Mouse (Mus musculus) embryo, embryonic 10.5 days (tissue): ENCODE measurements around the gene Mrps36.
A peak's percentile ranks its signal among the peaks of the same experiment; 100 is the strongest.
"Not testable (repeated sequence)": the region's sequence is repeated elsewhere in the genome, so short reads cannot be mapped to it uniquely, and the experiment has no call there.

Experiments used
- DNase-seq: peaks from one replicate; pipeline ENCODE4 v3.0.0-alpha.2; 2015; ENCODE audit warnings: low spot score

Mrps36 gene

DNA sequence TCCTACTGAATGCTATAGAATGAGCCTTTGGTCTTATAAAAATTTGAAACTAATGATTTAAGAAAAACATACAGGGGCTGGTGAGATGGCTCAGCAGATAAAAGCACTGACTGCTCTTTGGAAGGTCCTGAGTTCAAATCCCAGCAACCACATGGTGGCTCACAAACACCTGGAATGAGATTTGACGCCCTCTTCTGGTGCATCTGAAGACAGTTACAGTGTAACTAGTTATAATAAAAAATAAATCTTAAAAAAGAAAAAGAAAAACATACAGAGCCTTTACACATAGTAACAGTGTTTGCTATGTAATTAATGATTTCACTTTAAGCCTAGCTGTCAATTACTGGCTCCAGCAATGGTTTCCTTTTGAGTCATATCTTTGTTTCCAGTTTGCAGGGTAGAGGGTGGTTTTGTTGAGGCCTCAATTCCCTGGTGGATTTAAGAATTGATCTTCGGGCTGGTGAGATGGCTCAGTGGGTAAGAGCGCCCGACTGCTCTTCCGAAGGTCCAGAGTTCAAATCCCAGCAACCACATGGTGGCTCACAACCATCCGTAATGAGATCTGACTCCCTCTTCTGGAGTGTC is 12.9 kb downstream of the Mrps36 start:
- DNase-seq, result not testable (repeated sequence)

- DNase-seq, result peak; percentile 98
Observed at GRCm38 (mm10) chr13:100730861-100731176, 13.6 kb downstream of the Mrps36 start, which contains the start of gene Cdk7. TSS of gene Cdk7 (minus strand) at chr13:100730939.

- no peak for DNase-seq
Observed at GRCm38 (mm10) chr13:100730153-100730860, 14.2 kb downstream of the Mrps36 start.

GRCm38 (mm10) chr13:100728530-100728929 is 15.9 kb downstream of the Mrps36 start:
- not testable (repeated sequence) for DNase-seq

DNA sequence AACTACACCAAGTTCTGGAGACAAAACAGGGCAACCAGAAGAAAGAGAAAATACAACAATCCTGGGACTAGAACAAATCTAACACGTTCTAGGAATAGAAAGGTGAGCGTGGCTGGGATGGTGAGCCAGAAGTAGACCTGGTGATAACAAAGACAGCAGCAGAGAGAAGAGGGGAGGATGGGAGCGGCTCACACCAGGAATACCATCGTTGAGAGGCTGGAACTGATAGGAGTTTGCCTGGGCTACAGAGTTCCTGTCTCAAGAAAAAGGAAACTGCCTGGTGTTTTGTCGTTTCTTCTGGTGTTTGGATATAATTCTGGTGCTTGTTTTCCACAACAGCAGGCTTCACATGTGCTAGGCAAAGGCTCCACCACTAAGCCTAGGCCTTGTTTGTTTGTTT is 16.4 kb downstream of the Mrps36 start:
- DNase-seq, result no peak

- DNase-seq, result no peak
Observed at GRCm38 (mm10) chr13:100725194-100725593, 19.3 kb downstream of the Mrps36 start.

- DNase-seq, result no peak
Observed at GRCm38 (mm10) chr13:100724051-100724754, 20.3 kb downstream of the Mrps36 start.

GRCm38 (mm10) chr13:100721656-100722055 is 22.8 kb downstream of the Mrps36 start:
- no peak for DNase-seq

GRCm38 (mm10) chr13:100715467-100715866 is 29.0 kb downstream of the Mrps36 start:
- no peak for DNase-seq

- no peak for DNase-seq
Observed at GRCm38 (mm10) chr13:100706206-100706605, 38.3 kb downstream of the Mrps36 start.

DNA sequence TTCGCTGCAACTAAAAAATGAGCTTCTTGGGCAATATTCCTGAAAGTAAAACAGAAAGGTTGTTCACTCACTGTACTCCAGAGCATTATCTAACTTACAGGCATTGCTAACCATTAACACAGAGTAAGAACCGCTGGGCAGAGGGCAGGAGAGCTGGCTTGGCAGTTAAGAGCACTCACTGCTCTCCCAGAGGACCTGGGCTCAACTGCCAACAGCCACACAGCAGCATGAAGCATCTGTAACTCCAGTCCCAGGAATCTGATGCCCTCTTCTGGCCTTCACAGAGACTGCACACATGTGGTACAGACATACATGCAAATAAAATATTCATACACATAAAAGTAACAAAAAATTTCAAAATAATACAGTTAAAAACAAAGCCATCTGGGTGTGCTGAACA is 41.0 kb downstream of the Mrps36 start:
- no peak for DNase-seq

GRCm38 (mm10) chr13:100698866-100699265 is 45.6 kb downstream of the Mrps36 start:
- DNase-seq, result no peak

GRCm38 (mm10) chr13:100697541-100697940 is 46.9 kb downstream of the Mrps36 start:
- DNase-seq, result no peak

DNA sequence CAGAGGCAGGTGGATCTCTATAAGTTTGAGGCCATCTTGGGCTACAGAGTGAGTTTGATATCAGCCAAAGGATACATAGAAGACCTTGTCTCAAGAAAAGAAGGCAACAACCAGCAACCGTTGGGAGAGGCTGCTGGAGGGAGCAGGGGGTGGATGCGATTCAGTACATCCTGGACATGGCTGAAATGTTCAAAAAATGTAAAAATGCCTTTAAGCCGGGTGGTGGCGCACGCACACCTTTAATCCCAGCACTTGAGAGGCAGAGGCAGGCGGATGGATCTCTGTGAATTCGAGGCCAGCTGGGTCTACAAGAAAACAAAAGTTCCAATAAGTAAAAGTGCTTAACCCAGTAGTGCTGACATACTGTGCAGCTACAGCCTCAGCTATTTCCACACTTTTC is 56.9 kb downstream of the Mrps36 start:
- DNase-seq, result no peak
